Mouse (Mus musculus): Measurements from ENCODE around the gene Smad5. TPM values are rescaled to one million over a fixed set of nuclear protein-coding genes. Genes with fewer than 3 reads are reported as not detected.

The Smad5 gene
- total RNA-seq, 1 experiment from 2014 or later, result 19.5 TPM

DNA sequence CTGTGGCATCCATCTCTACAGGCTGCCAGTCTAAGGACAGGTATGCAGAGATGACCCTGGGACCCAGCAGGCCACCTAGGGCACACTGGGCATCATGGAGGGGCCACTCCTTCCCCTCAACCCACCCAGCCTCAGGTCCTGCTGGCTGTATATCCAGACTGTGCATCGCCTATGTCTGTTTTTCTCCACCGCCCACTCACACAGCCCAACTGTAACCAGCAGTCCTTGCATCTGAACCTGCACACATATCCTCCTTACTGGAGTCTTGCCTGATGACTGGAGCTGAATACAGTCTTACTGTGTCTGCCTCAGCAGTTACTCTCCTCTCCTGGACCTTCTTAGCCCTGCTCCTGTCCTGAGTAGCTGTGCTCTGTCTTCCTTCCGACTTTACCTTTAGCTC lies 78.9 kb downstream of the Smad5 start:
- no peak for ATAC-seq (replicated peaks; ENCODE audit: insufficient number of reproducible peaks, low FRiP score, low TSS enrichment, poor library complexity, severe bottlenecking)

DNA sequence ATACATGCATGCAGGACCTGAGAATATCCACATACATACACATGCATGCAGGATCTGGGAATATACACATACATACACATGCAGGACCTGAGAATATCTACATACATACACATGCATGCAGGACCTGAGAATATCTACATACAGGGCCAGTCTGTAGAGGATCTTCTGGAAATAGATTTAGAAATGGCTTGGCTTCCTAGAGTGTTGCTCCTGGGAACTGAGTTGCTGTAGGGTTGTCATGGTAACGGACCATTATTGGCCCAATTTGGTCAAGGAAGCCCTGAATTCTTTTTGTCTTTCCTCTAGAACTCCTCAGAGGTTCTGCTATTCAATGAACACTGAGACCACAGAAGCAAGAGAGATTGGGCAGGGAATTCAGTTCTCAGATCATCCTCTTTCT lies 79.8 kb downstream of the Smad5 start:
- no peak for ATAC-seq (replicated peaks; ENCODE audit: insufficient number of reproducible peaks, low FRiP score, low TSS enrichment, poor library complexity, severe bottlenecking)

DNA sequence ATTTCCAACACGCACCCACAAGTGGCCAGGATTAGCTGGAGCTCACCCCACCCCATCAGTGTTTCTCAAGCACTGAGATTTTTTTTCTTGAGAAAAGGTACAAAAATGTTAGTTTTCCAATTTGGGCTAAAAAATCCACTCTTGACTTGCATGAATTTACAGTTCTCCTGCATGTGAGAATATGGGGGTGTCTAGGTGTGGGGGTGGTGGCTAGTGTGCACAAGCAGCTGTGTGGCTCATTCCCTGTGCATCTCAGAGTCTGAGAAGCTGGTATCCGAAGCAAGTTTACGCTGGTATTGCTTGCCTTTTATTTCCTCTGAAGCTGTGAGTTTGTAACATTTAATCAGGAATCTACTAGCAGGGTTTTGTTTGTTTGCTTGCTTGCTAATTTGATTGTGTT lies 87.9 kb downstream of the Smad5 start:
- no peak for ATAC-seq (replicated peaks; ENCODE audit: insufficient number of reproducible peaks, low FRiP score, low TSS enrichment, poor library complexity, severe bottlenecking)

Other genes with a start within 250 kb of the Smad5 start
- gene Il9, start 220.8 kb upstream of the Smad5 start, total RNA-seq (2017), result not detected in 3 replicates
- gene Fbxl21, start 180.5 kb upstream of the Smad5 start, total RNA-seq (2017), result 0.57 TPM in 1 of 3 replicates, not detected in the others
- gene Lect2, start 154.5 kb upstream of the Smad5 start, total RNA-seq (2017), result not detected in 3 replicates
- gene Tgfbi, start 93.5 kb upstream of the Smad5 start, total RNA-seq (2017), result 73.8 to 154 TPM (median 152 TPM) in 3 replicates
- gene Gm45623, start 50.8 kb downstream of the Smad5 start, total RNA-seq (2017), result not detected in 3 replicates
- not detected in 3 replicates for gene Trpc7, start 193.0 kb downstream of the Smad5 start, total RNA-seq (2017)